Mouse (Mus musculus) lung, embryonic 14.5 days (tissue): ENCODE measurements around the gene BC053393. TPM values are rescaled to one million over a fixed set of nuclear protein-coding genes. Genes with fewer than 3 reads are reported as not detected.
"Not testable (repeated sequence)": the region's sequence is repeated elsewhere in the genome, so short reads cannot be mapped to it uniquely, and the experiment has no call there.

ENCODE experiments used
- ATAC-seq: fragments of 200-750 bp; cut with Nextera tagmentation; 2 replicates; pipeline ENCODE4 v1.8.0; 2017; ENCODE audit warnings: mild to moderate bottlenecking, moderate TSS enrichment, moderate library complexity; ENCODE audit not compliant: insufficient read depth
- DNase-seq: peaks from one replicate; pipeline ENCODE4 v3.0.0-alpha.2; 2015
- H3K27ac ChIP-seq: fragments of 300-500 bp; sonication (generic); 2 replicates; pipeline ENCODE4 v1.5.1; 2014; ENCODE audit warnings: low read depth, mild to moderate bottlenecking, moderate library complexity
- H3K27me3 ChIP-seq: fragments of 300-500 bp; sonication (generic); 2 replicates; pipeline ENCODE4 v1.6.1; 2014; ENCODE audit warnings: low read length, control low read depth; ENCODE audit not compliant: insufficient read depth
- H3K36me3 ChIP-seq: fragments of 300-500 bp; sonication (generic); 2 replicates; pipeline ENCODE4 v1.6.1; 2014; ENCODE audit warnings: control low read depth; ENCODE audit not compliant: insufficient read depth
- H3K4me1 ChIP-seq: fragments of 300-500 bp; sonication (generic); 2 replicates; pipeline ENCODE4 v1.6.1; 2014; ENCODE audit warnings: antibody characterized with exemption, control low read depth; ENCODE audit not compliant: insufficient read depth
- H3K4me2 ChIP-seq: fragments of 300-500 bp; sonication (generic); 2 replicates; pipeline ENCODE4 v1.6.1; 2014; ENCODE audit warnings: mild to moderate bottlenecking
- H3K4me3 ChIP-seq: fragments of 300-500 bp; sonication (generic); 2 replicates; pipeline ENCODE4 v1.5.1; 2014; ENCODE audit warnings: low read depth, low read length
- H3K9ac ChIP-seq: fragments of 300-500 bp; sonication (generic); 2 replicates; pipeline ENCODE4 v1.6.1; 2014
- H3K9me3 ChIP-seq: fragments of 300-500 bp; sonication (generic); 2 replicates; pipeline ENCODE4 v1.6.1; 2016; ENCODE audit warnings: low read depth, low read length, control low read depth
- CTCF ChIP-seq: IDR thresholded peaks from 2 replicates; pipeline ENCODE4 v1.5.1; 2016; ENCODE audit warnings: antibody characterized with exemption, low read depth
- WGBS: fragments of 180-500 bp; shearing (Covaris S2); extraction: QIAGEN DNeasy Blood & Tissue Kit; methylation state at CpG from one replicate; pipeline ENCODE4 v1.1.7; 2014; 5-methylcytosine and 5-hydroxymethylcytosine counted together
- polyA plus RNA-seq: library from polyadenylated mRNA; unstranded; fragments of >200 nt; fragmentation: Nextera tagmentation; extraction: Ambion mirVana; gene quantifications from 2 replicates; pipeline ENCODE4 v1.2.1, GENCODE M21; 2014

BC053393 gene
- polyA plus RNA-seq, 1 experiment from 2014 or later, result not detected

- H3K4me1 ChIP-seq, result no peaks in the 10 kb centered on the region
Observed at GRCm38 (mm10) chr11:46619929-46620328, 48.6 kb downstream of the BC053393 start.

GRCm38 (mm10) chr11:46620414-46621168 is 49.3 kb downstream of the BC053393 start:
- Histone ChIP-seq H3K4me2 (no peak overlapping the region), H3K27me3 (no peaks in the 10 kb centered on the region), H3K36me3 (no peaks in the 10 kb centered on the region), H3K9me3 (no peaks in the 10 kb centered on the region), H3K27ac (no peak overlapping the region), H3K4me1 (no peaks in the 10 kb centered on the region), H3K4me3 (no peak overlapping the region), H3K9ac (no peak overlapping the region)
- DNase-seq (no peak), ATAC-seq (no peak)
- TF ChIP-seq CTCF, result no peak
- WGBS, result 52% methylated on average over 7 of the region's 7 CpGs

More at GRCm38 (mm10) chr11:46619929-46620328, 48.6 kb downstream of the BC053393 start:
- no peak overlapping the region for H3K27ac ChIP-seq
- no peaks in the 10 kb centered on the region for H3K27me3 ChIP-seq
- no peak for ATAC-seq
- no peak overlapping the region for H3K4me2 ChIP-seq
- DNase-seq, result no peak
- H3K4me3 ChIP-seq, result no peak overlapping the region
- no peaks in the 10 kb centered on the region for H3K36me3 ChIP-seq
- WGBS, result 85% methylated on average over 1 of the region's 1 CpGs
- H3K9me3 ChIP-seq, result no peaks in the 10 kb centered on the region
- H3K9ac ChIP-seq, result no peak overlapping the region
- TF ChIP-seq CTCF, result no peak

DNA sequence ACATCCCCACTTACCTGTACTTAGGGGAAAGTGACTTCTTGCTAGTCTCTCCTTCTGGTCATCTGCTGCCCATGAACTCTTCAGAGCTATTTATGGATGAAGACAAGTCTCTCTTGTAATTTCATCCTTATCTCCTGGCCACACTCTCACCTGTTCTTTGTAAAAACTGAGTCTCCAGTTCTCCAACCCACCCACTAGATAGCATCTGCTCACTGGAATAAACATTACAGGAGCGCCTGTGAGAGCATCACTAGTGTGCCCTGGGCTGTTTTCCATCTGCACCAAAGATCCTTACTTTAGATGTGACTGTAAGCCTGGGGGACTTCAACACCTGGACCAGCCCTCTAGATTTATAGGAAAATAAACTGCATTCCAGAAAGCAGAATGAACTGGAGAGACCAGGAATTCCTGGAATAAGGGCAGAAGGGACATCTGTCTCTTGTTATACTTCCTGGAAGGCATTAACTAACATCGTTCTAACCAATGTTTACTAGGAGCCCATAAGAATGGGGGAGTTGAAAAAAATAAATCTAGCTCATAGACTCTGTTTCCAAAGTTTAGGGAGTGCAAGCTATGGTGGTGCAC is 58.0 kb downstream of the BC053393 start, which contains the start of gene Dppa1:
Gene Dppa1 (minus strand): TSS at position 51 of the 585 bp plus-strand sequence.
- Histone ChIP-seq H3K36me3 (no peaks in the 10 kb centered on the region), H3K9ac (no peak within 1 kb of the TSS), H3K4me2 (no peak within 1 kb of the TSS), H3K4me3 (no peak within 1 kb of the TSS), H3K9me3 (no peaks in the 10 kb centered on the region), H3K4me1 (no peaks in the 10 kb centered on the region), H3K27ac (no peak within 1 kb of the TSS), H3K27me3 (no peaks in the 10 kb centered on the region)
- no peak for DNase-seq
- WGBS, result 69% methylated on average over 2 of the region's 2 CpGs
- no peak for ATAC-seq
- TF ChIP-seq CTCF, result no peak

- Histone ChIP-seq H3K4me2 (no peak overlapping the region), H3K27ac (no peak overlapping the region), H3K9me3 (no peaks in the 10 kb centered on the region), H3K36me3 (no peaks in the 10 kb centered on the region), H3K27me3 (no peaks in the 10 kb centered on the region), H3K4me1 (no peaks in the 10 kb centered on the region), H3K9ac (no peak overlapping the region), H3K4me3 (no peak overlapping the region)
- DNase-seq (peak; percentile 75), ATAC-seq (peak; percentile 60; the same call in 1 of the 2 replicates)
- 25% methylated on average over 3 of the region's 3 CpGs for WGBS
- TF ChIP-seq CTCF, result peak; percentile 67
Observed at GRCm38 (mm10) chr11:46631635-46632034, 60.3 kb downstream of the BC053393 start.

DNA sequence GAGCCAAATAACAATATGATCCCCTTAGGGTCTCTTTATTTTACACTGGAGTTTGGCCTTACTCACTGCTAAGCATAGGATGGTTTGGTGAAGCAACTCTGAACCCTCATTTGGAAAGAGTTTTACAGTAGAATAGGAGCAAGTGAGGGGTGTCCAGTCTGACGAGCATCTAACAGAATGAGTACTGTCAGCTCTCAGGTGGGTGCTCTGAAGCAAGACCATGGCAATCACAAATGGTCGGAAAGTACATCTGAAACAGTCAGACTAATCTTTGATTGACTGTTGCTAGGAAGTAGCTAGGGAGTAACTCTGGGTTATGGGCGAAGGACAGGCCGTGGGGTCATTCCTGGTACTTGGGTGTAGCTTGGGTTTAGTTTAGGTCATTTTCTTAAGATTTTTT is 64.2 kb downstream of the BC053393 start:
- H3K36me3 ChIP-seq, ATAC-seq, H3K27me3 ChIP-seq, H3K9ac ChIP-seq, H3K4me1 ChIP-seq, DNase-seq, H3K27ac ChIP-seq, H3K9me3 ChIP-seq, H3K4me2 ChIP-seq, H3K4me3 ChIP-seq: not testable (repeated sequence)
- 92% methylated on average over 4 of the region's 4 CpGs for WGBS

DNA sequence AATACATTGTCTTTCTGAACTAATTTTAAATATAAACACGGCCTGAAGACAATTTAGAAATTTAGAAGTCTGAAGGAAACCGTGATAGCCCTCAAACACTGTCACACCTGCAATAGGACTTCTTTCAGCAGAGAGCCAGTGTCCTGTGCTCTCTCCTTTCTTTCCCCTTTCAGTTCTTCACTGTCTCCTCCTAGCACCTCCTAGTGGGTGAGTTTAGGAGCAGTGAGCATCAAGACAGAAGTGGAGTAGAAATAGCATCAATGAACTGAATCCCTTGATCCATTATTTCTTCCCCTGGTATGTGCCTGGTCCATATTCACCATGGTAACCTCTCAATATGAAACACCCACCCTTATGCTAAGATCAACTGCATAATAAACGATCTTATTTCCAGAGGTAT is 65.2 kb downstream of the BC053393 start:
- Histone ChIP-seq H3K4me2 (no peak overlapping the region), H3K9me3 (no peaks in the 10 kb centered on the region), H3K27ac (no peak overlapping the region), H3K36me3 (no peaks in the 10 kb centered on the region), H3K27me3 (no peaks in the 10 kb centered on the region), H3K9ac (no peak overlapping the region), H3K4me3 (no peak overlapping the region), H3K4me1 (no peaks in the 10 kb centered on the region)
- ATAC-seq, result no peak
- TF ChIP-seq CTCF, result no peak
- 73% methylated on average over 3 of the region's 3 CpGs for WGBS
- no peak for DNase-seq

Other genes with a start within 250 kb of the BC053393 start
- gene Itk, start 182.0 kb upstream of the BC053393 start, polyA plus RNA-seq, result 0.08 TPM in 1 of 2 replicates, not detected in the other
- not detected in 2 replicates for gene Fam71b, start 175.0 kb upstream of the BC053393 start, polyA plus RNA-seq
- 69.3 and 71.8 TPM in 2 replicates for gene Med7, start 134.6 kb upstream of the BC053393 start, polyA plus RNA-seq
- gene Havcr2, start 116.6 kb upstream of the BC053393 start, polyA plus RNA-seq, result 0.21 and 0.24 TPM in 2 replicates
- gene Gm12169, start 47.3 kb upstream of the BC053393 start, polyA plus RNA-seq, result not detected in 2 replicates
- not detected in 2 replicates for gene Dppa1, start 57.7 kb downstream of the BC053393 start, polyA plus RNA-seq
- gene Timd2, start 135.5 kb downstream of the BC053393 start, polyA plus RNA-seq, result not detected in 2 replicates
- 2.2 and 2.7 TPM in 2 replicates for gene Havcr1, start 163.5 kb downstream of the BC053393 start, polyA plus RNA-seq
- gene Timd4, start 239.3 kb downstream of the BC053393 start, polyA plus RNA-seq, result 0.13 and 0.16 TPM in 2 replicates